Mouse (Mus musculus) A20 (cell line): ENCODE measurements around the gene Rasd2.

Experiments
- DNase-seq: peaks from one replicate; pipeline ENCODE4 v3.0.0-alpha.2; 2011; ENCODE audit warnings: low read depth, low spot score

Rasd2 gene

DNA sequence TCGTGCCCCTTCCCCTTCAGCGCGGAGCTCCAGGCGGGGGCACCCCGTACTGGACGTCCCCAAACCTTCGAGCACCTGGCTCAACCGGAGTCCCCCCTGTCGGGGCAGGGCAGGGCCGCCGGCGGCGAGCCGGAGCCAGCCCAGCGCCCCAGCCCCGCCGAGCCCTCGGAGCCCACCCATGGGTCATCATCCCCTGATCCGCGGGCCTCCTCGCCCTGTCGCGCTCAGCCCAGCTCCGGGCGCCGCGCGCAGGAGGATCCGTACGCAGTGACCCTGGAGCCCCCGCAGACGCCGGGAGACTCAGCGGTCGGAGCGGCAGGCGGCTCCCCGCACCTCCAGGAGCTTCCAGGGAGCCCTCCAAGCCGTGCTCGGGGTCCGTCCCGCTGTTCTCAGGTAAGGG lies at the start of gene Rasd2:
Gene Rasd2 (plus strand): TSS at position 259 of the 400 bp plus-strand sequence.
- no peak for DNase-seq

- DNase-seq, result no peak
These were observed 44.4 kb upstream of the Rasd2 start for GRCm38 (mm10) chr8:75169363-75169762.

- no peak for DNase-seq
These were observed 41.6 kb upstream of the Rasd2 start for GRCm38 (mm10) chr8:75172009-75172685.

DNA sequence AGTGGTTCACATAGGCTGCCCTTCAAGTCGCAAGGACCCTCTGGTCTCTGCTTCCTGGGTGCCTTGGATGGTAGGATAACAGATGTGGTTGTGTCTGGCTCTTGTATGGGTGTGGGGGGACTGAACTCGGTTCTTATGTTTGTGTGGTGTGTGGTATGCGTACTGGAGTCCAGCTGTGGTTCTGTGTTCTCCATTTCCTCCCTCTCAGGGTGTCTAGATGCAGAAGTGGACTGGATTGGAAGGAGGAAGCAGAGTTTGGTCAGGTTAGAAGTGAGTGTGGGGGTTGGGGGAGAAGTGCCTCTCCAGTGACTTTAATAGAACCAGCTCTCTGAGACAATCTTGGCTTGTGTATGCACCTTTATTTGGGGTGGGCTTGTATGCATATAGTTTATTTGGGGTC lies 20.7 kb upstream of the Rasd2 start:
- DNase-seq, result no peak

GRCm38 (mm10) chr8:75194473-75195071 lies 19.2 kb upstream of the Rasd2 start:
- no peak for DNase-seq

GRCm38 (mm10) chr8:75197170-75197569 lies 16.6 kb upstream of the Rasd2 start:
- no peak for DNase-seq

GRCm38 (mm10) chr8:75197862-75198261 lies 15.9 kb upstream of the Rasd2 start:
- no peak for DNase-seq

DNA sequence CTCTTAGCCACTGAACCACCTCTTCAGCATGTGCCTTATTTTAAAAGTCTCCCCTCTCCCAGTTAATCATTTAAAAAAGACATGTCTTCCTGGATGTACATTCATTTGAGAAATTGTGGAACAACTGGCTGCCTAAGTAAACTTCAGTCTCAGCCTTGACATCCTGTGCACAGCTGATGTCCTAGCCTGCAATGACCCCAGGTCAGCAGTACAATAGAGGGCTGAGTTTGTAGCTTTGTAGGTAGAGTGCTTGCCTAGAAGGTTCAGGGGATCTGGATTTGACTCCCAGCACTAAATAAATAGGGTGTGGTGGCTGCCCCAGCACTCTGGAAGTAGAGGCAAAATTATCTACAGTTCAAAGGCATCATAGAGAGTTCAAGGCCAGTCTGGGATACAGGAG lies 15.4 kb upstream of the Rasd2 start:
- no peak for DNase-seq

GRCm38 (mm10) chr8:75198988-75199765 lies 14.6 kb upstream of the Rasd2 start:
- DNase-seq, result no peak

DNA sequence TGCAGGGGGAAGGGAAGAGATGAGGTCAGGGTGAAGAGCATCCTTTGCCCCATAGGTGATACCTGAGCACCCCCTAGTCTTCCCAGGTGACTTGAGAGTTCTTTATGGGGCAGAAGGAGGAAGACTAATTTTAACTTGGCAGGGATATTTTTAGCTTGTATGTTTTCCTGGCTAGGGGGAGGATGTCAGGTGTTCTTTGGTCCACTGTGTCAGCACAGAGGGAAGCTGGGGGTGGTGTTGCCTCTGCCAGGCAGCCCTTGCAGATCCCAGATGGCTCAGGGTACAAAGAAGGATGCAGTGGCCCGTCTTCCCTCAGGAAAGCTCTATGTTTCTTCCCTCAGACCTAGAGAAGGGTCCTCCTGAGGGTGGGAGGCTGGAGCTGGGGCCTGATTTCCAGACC lies 13.8 kb upstream of the Rasd2 start:
- DNase-seq, result no peak

- DNase-seq, result no peak
These were observed 11.6 kb upstream of the Rasd2 start for GRCm38 (mm10) chr8:75202041-75202656.

DNA sequence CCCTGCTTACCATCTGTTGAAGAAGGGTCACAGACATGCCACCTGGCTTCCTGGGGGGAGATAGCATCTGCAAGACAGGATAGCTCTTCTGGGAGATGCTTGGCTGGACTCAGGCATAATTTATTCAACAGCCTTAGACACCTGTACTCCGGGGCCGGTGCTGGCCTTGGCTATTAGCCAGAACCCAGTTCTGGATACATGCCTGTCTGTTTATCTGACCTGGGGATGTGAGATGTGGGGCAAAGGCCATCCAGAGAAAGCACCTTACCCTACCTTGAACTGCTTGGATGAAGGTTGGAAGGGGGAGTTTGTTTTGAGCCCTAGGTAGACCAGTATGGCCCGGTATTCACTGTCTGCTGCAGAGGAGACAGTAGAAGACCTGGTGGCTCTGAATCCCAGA lies 10.8 kb upstream of the Rasd2 start:
- DNase-seq, result no peak

GRCm38 (mm10) chr8:75203420-75203819 lies 10.3 kb upstream of the Rasd2 start:
- DNase-seq, result no peak

DNA sequence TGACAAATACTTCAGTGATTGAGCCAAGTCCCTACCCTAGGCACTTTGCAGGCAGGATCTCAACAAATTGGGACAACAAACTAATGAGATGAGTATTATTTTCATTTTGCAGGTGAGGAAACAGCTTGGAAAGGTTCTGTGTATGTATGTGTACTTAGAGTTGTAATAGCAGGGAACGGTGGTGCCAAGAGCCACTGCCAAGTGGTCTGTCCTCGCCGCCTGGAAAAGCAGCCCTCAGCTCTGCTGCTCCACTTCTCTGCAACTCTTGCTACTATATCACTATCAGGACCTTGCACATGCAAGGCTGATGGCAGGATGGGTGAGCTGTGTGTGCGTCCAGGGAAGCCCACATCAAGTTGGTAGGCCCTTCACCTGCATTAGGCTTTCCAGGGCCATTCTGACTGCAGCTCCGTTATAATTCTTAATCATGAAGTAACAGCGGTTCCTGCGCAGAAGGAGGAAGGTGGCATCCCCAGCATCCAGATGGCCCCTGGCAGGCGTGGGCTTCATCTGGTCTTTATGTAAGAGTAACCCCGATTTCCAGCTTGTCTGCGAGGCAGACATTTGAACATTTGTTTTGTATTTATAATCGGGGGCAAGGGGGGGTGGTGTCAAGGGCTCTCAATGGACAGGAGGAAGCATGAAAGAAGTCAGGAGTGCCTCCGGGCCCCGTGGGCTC lies 9.4 kb upstream of the Rasd2 start:
- no peak for DNase-seq

DNA sequence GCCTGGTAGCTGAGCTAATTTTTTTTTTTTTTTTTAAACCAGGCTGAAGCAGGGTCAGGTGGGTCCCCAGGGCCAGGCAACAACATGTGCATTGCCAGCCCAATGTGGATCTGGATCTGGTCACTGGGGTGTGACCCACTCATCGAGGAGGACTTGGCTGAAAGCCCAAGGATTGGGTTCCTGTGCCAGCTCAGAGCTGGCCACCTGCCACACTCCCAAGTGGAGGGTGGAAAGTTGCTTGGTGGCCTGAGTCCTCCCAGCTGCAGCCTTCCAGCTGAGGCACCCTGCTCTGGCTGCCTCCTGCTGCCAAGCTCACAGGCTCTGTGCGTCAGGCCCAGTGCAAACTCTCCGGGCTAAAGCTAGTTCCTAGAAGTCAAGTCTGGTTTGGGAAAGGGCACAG lies 2.3 kb upstream of the Rasd2 start:
- no peak for DNase-seq

DNA sequence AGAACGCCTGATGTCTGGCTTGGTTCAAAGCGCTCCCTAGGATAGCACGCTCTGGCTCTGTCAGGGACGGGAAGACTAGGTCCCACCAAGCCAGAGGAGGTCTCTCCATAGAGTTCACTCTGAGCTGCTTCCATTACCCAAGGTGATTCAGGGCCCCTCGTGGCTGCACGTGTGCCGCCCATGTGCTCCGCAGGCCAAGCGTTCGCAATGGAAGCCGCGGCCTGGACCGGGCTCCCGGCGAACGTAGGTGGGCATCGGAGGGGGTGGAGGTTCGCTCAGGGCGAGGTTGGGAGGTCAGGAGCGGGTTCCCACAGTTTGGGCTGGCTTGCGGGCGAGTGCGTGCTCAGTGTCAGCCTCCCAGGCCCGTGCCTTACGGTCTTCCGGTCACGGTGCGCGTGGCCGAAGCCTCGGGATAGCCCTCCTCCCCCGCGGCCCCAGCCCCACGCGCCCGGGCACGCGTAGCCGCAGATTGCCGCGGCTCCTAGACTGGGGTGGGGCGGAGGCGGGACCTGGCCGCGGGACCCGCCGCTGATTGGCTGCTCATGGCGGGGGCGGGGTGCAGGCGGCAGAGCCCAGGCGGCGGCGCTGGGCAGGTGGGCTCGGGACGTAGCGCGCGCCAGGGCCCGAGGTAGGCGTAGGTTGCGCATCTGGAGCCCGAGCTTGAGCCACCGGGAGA lies 975 bp upstream of the Rasd2 start:
- no peak for DNase-seq

DNA sequence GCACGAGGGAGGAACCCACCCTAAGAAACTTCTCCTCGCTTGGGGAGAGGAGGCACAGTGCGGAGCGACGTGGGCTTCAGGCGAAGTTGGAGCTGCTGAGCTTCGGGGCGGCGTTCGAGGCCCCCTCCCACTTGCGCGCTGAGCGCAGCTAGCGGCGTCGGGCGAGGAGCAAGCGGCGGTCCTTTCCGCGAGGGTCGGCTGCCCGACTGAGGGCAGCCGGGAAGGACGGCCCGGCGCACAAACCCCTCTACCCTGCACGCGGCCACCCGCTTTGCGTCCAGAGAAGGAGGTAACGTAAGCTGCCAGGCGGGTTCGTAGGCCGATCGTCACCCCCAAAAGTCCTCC lies 465 bp upstream of the Rasd2 start:
- no peak for DNase-seq

GRCm38 (mm10) chr8:75215046-75215445 lies 1.3 kb downstream of the Rasd2 start:
- no peak for DNase-seq

DNA sequence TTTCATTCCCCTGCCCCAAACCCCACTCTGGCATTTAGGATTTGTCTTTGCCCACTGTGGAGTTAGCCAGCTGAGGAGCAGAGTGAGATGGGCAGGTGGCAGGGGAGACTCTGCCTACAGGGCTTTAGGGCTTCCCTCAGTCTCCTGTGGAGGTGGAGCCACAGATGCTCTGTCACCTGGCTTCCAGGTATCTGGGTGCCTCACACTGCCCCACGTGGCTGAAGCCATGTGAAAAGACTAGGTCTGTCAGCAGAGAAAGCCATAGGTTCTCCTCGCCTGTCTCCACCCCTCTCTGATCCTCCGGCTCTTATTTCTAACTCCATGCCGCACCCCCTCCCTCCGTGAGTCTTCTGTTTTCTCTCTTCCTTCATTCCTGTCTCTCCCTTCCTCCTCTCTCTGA lies 2.2 kb downstream of the Rasd2 start:
- DNase-seq, result no peak

GRCm38 (mm10) chr8:75216886-75217285 lies 3.1 kb downstream of the Rasd2 start:
- DNase-seq, result no peak

GRCm38 (mm10) chr8:75217969-75218368 lies 4.2 kb downstream of the Rasd2 start:
- peak; percentile 61 for DNase-seq
